Mouse (Mus musculus) stomach, postnatal 0 days (tissue): Measurements from ENCODE around the gene Tppp3.

Source experiments
- CTCF ChIP-seq: IDR thresholded peaks from 2 replicates; pipeline ENCODE4 v1.5.1; 2016; ENCODE audit warnings: antibody characterized with exemption, low read depth, mild to moderate bottlenecking, moderate library complexity
- EP300 ChIP-seq: optimal IDR thresholded peaks from 2 replicates; pipeline ENCODE3; 2016; ENCODE audit warnings: antibody characterized with exemption

GRCm38 (mm10) chr8:105509997-105510735 lies 38.8 kb upstream of the Tppp3 start:
- no peak for TF ChIP-seq CTCF
- TF ChIP-seq EP300, result no peak
